Mouse (Mus musculus) stomach, embryonic 14.5 days (tissue): ENCODE data around the gene Tox2. TPM values are rescaled to one million over a fixed set of nuclear protein-coding genes. Genes with fewer than 3 reads are reported as not detected.

ENCODE experiments used
- ATAC-seq: fragments of 200-750 bp; cut with Nextera tagmentation; 2 replicates; pipeline ENCODE4 v1.8.0; 2017; ENCODE audit warnings: low read depth, moderate TSS enrichment; ENCODE audit not compliant: insufficient number of reproducible peaks, insufficient read depth, low FRiP score
- H3K27ac ChIP-seq: fragments of 300-500 bp; sonication (generic); 2 replicates; pipeline ENCODE4 v1.5.1; 2014; ENCODE audit warnings: mild to moderate bottlenecking, low read length, moderate library complexity, mixed read lengths
- H3K27me3 ChIP-seq: fragments of 300-500 bp; sonication (generic); 2 replicates; pipeline ENCODE4 v1.6.1; 2014; ENCODE audit warnings: low read length, control low read depth, mixed read lengths; ENCODE audit not compliant: control insufficient read depth, insufficient read depth
- H3K36me3 ChIP-seq: fragments of 300-500 bp; sonication (generic); 2 replicates; pipeline ENCODE4 v1.6.1; 2014; ENCODE audit warnings: mild to moderate bottlenecking, control low read depth, low read length, moderate library complexity, mixed read lengths; ENCODE audit not compliant: control insufficient read depth, insufficient read depth
- H3K4me1 ChIP-seq: fragments of 300-500 bp; sonication (generic); 2 replicates; pipeline ENCODE4 v1.6.1; 2014; ENCODE audit warnings: low read length, control low read depth, mixed read lengths; ENCODE audit not compliant: control insufficient read depth, insufficient read depth
- H3K4me2 ChIP-seq: fragments of 300-500 bp; sonication (generic); replicated peaks from 2 replicates; pipeline ENCODE4 v1.6.1; 2014; ENCODE audit warnings: low read depth, low read length, control low read depth
- H3K4me3 ChIP-seq: fragments of 300-500 bp; sonication (generic); 2 replicates; pipeline ENCODE4 v1.5.1; 2014; ENCODE audit warnings: low read depth, low read length, control low read depth
- H3K9ac ChIP-seq: fragments of 300-500 bp; sonication (generic); replicated peaks from 2 replicates; pipeline ENCODE4 v1.6.1; 2014; ENCODE audit warnings: low read depth, mild to moderate bottlenecking, control low read depth, low read length, moderate library complexity, mixed read lengths
- H3K9me3 ChIP-seq: fragments of 300-500 bp; sonication (generic); 2 replicates; pipeline ENCODE4 v1.6.1; 2016; ENCODE audit warnings: low read depth, low read length, control low read depth; ENCODE audit not compliant: control insufficient read depth
- WGBS: fragments of 180-500 bp; shearing (Covaris S2); extraction: QIAGEN DNeasy Blood & Tissue Kit; methylation state at CpG from one replicate; pipeline ENCODE4 v1.1.7; 2014; 5-methylcytosine and 5-hydroxymethylcytosine counted together
- polyA plus RNA-seq: library from polyadenylated mRNA; unstranded; fragments of >200 nt; fragmentation: Nextera tagmentation; extraction: Ambion mirVana; gene quantifications from 2 replicates; pipeline ENCODE4 v1.2.1, GENCODE M21; 2014

The Tox2 gene
- 5.6 and 7.1 TPM in 2 replicates for polyA plus RNA-seq

DNA sequence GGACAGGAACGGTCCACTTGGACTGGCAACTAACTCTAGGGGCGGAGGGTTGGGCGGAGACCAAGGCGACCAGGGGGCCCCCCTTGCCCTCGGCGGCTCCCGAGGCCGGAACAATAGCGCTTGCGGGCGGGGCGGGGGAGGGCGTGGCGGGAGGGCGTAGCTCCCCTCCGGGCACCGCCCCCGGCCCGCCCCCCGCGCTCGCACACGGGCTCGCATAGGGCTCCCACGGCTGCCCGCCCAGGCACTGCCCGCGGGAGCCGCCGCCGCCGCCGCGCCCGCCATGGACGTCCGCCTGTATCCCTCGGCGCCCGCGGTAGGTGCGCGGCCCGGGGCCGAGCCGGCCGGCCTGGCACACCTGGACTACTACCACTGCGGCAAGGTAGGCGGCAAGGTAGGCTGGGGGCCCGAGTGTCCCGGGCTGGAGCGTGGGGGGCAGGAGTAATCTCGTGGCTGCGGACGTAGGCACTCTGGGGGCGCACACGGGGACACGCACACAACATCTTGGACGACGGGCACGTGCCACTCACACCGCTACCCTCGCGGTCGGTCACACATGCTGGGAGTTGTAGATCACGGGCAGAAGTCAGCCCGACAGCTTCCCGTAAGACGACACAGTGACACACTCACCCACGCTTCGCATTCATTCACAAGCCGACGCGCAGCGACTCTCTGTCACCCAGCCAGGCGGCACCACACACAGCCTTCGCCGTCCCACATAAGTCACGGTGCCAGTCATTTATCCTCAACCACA, at the start of gene Tox2:
Gene Tox2 (plus strand): TSS at position 242 of the 751 bp plus-strand sequence.
- H3K36me3 ChIP-seq, result no peaks in the 10 kb centered on the region
- H3K27ac ChIP-seq, result no peak within 1 kb of the TSS
- H3K4me1 ChIP-seq, result peaks cover 2% of the 10 kb centered on the region; the same call in 1 of the 2 replicates
- peak; percentile 90 for ATAC-seq
- H3K4me3 ChIP-seq, result peak within 1 kb of the TSS; percentile 41
- H3K27me3 ChIP-seq, result peaks cover 13% of the 10 kb centered on the region; the same call in 1 of the 2 replicates
- peak within 1 kb of the TSS; percentile 88 for H3K4me2 ChIP-seq
- WGBS, result under 1% methylated on average over 73 of the region's 79 CpGs
- 0 out of 2 replicates have a peak within 1 kb of the TSS, but pooled peaks have one; percentile 4 for H3K9ac ChIP-seq
- H3K9me3 ChIP-seq, result no peaks in the 10 kb centered on the region; the same call in 1 of the 2 replicates

- 89% methylated on average over 8 of the region's 8 CpGs for WGBS
- no peaks in the 10 kb centered on the region for H3K9me3 ChIP-seq
- no peaks in the 10 kb centered on the region for H3K4me1 ChIP-seq
- no peak overlapping the region for H3K27ac ChIP-seq
- no peaks in the 10 kb centered on the region for H3K27me3 ChIP-seq
- H3K4me2 ChIP-seq, result no peak overlapping the region
- no peak for ATAC-seq
- no peak overlapping the region for H3K4me3 ChIP-seq
- no peak overlapping the region for H3K9ac ChIP-seq
- no peaks in the 10 kb centered on the region for H3K36me3 ChIP-seq
Measured at GRCm38 (mm10) chr2:163154673-163155072, 48.3 kb upstream of the Tox2 start.

- Histone ChIP-seq H3K9ac (no peak overlapping the region), H3K4me3 (no peak overlapping the region), H3K27me3 (no peaks in the 10 kb centered on the region), H3K36me3 (no peaks in the 10 kb centered on the region), H3K4me2 (no peak overlapping the region), H3K4me1 (no peaks in the 10 kb centered on the region), H3K27ac (no peak overlapping the region), H3K9me3 (no peaks in the 10 kb centered on the region)
- no peak for ATAC-seq
- 87% methylated on average over 9 of the region's 9 CpGs for WGBS
Measured at GRCm38 (mm10) chr2:163158979-163159378, 43.9 kb upstream of the Tox2 start.

GRCm38 (mm10) chr2:163164461-163164990, 38.4 kb upstream of the Tox2 start:
- ATAC-seq, result no peak
- no peaks in the 10 kb centered on the region for H3K27me3 ChIP-seq
- H3K27ac ChIP-seq, result no peak overlapping the region
- H3K9me3 ChIP-seq, result no peaks in the 10 kb centered on the region
- H3K36me3 ChIP-seq, result no peaks in the 10 kb centered on the region
- no peak overlapping the region for H3K4me2 ChIP-seq
- H3K4me1 ChIP-seq, result no peaks in the 10 kb centered on the region
- no peak overlapping the region for H3K9ac ChIP-seq
- 64% methylated on average over 10 of the region's 10 CpGs for WGBS
- H3K4me3 ChIP-seq, result no peak overlapping the region

GRCm38 (mm10) chr2:163166067-163166805, 36.7 kb upstream of the Tox2 start:
- no peak overlapping the region for H3K4me3 ChIP-seq
- H3K4me1 ChIP-seq, result no peaks in the 10 kb centered on the region
- 43% methylated on average over 13 of the region's 13 CpGs for WGBS
- no peaks in the 10 kb centered on the region for H3K27me3 ChIP-seq
- H3K27ac ChIP-seq, result no peak overlapping the region
- ATAC-seq, result no peak
- no peaks in the 10 kb centered on the region for H3K9me3 ChIP-seq
- no peak overlapping the region for H3K9ac ChIP-seq
- H3K4me2 ChIP-seq, result no peak overlapping the region
- no peaks in the 10 kb centered on the region for H3K36me3 ChIP-seq

GRCm38 (mm10) chr2:163171891-163172290, 31.0 kb upstream of the Tox2 start:
- 87% methylated on average over 11 of the region's 11 CpGs for WGBS
- ATAC-seq, result no peak
- Histone ChIP-seq H3K27me3 (no peaks in the 10 kb centered on the region), H3K4me1 (no peaks in the 10 kb centered on the region), H3K9me3 (no peaks in the 10 kb centered on the region), H3K4me2 (no peak overlapping the region), H3K9ac (no peak overlapping the region), H3K27ac (no peak overlapping the region), H3K4me3 (no peak overlapping the region), H3K36me3 (no peaks in the 10 kb centered on the region)

GRCm38 (mm10) chr2:163174066-163174465, 28.9 kb upstream of the Tox2 start:
- ATAC-seq, result no peak
- Histone ChIP-seq H3K4me3 (no peak overlapping the region), H3K4me1 (no peaks in the 10 kb centered on the region), H3K4me2 (no peak overlapping the region), H3K27ac (no peak overlapping the region), H3K9ac (no peak overlapping the region), H3K9me3 (no peaks in the 10 kb centered on the region), H3K27me3 (no peaks in the 10 kb centered on the region), H3K36me3 (no peaks in the 10 kb centered on the region)
- 62% methylated on average over 7 of the region's 7 CpGs for WGBS

GRCm38 (mm10) chr2:163175831-163176230, 27.1 kb upstream of the Tox2 start:
- no peak overlapping the region for H3K4me3 ChIP-seq
- no peak overlapping the region for H3K9ac ChIP-seq
- H3K27me3 ChIP-seq, result no peaks in the 10 kb centered on the region
- H3K9me3 ChIP-seq, result no peaks in the 10 kb centered on the region
- H3K27ac ChIP-seq, result no peak overlapping the region
- H3K4me2 ChIP-seq, result no peak overlapping the region
- no peaks in the 10 kb centered on the region for H3K4me1 ChIP-seq
- 91% methylated on average over 7 of the region's 8 CpGs for WGBS
- H3K36me3 ChIP-seq, result no peaks in the 10 kb centered on the region
- ATAC-seq, result no peak
